Mouse (Mus musculus): ENCODE data around the gene 2510002D24Rik.
"Not testable (repeated sequence)": the region's sequence is repeated elsewhere in the genome, so short reads cannot be mapped to it uniquely, and the experiment has no call there.

Gene 2510002D24Rik

DNA sequence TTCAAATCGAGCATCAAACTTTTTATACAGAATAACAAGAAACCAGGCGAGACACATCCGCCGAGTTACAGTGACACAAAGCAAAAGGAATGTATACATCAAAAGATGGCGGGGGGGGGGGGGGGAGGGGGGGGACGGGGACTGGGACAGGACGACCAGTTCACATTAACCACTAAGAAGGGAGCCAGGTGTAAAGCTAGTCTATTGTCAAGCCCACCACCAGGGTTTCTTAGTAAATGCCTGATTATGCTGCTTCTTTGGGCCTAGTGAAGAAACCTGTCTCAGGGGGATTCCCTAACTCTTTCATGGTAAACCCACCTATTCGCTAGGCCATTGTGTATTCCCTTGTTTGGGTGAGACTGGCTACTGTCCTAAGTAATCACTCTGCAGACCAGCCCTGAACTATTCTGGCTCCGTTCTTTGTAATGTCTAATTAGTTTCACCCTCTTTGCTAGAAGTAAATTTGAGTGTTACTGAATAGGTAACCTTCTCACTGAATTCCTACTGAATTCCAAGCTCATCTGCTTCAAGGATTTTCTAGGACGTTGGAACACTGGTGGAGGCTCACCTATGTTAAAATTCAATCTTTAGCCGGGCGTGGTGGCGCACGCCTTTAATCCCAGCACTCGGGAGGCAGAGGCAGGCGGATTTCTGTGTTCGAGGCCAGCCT is 13.3 kb downstream of the 2510002D24Rik start:
- DNase-seq (ENCODE audit: low spot score in 2 of 2), result not testable (repeated sequence)

- peak in 1 of 2 experiments; percentile 58 for DNase-seq (ENCODE audit: low spot score in 2 of 2)
Measured at GRCm38 (mm10) chr16:18858551-18858950, 22.2 kb downstream of the 2510002D24Rik start.

GRCm38 (mm10) chr16:18860186-18860585 is 23.8 kb downstream of the 2510002D24Rik start:
- no peak for DNase-seq (ENCODE audit: low spot score in 2 of 2)

- not testable (repeated sequence) for DNase-seq (ENCODE audit: low spot score in 2 of 2)
Measured at GRCm38 (mm10) chr16:18870495-18870894, 34.1 kb downstream of the 2510002D24Rik start.

GRCm38 (mm10) chr16:18876091-18876441 is 39.7 kb downstream of the 2510002D24Rik start:
- no peak for DNase-seq (ENCODE audit: low spot score in 2 of 2)

DNA sequence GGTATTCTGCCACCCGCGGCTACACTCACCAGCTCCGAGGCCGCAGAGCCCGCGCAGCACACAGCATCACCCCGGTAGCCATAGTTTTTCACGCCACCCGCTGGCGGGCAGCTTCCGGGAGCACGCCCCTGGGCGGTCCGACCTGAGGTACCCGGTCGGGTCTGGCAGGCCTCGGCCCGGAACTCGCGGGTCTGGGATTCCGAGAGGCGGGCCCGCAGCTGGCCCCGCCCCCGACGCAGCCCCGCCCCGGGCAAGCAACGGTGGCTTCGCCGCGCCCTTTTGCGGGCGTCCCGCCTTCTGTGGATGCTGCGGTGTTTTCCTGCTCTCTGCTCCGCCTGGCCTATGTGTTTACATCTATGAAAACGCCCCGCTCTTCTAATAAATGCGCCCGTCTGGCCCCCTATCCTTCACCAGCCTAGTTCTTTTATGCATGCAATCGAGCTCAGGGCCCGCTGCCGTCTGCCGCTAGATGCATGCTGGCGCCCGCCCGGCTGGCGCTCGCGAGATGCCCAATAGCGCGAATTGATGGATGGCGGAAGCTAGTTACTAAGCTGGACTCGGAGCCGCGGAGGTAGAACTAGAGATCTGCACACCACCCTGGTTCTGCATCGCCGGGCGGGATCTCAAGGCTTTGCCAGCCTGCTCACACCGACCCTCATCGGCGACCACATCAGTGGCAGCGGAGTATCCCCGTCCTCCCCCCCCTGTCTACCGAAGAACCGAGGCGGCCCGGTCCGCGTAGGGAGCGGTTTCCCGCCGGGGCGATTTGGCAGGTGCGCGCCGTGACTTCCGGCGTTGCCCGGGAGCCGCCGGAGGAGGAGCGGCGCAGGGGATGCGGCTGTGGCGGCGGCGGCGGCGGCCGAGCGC is 40.3 kb downstream of the 2510002D24Rik start, which contains the start of the genes Mrpl40 and Hira:
Mrpl40 (minus strand) TSS at position 421 of the 867 bp plus-strand sequence.
Hira (plus strand) TSS at position 596 of the 867 bp plus-strand sequence.
- DNase-seq (ENCODE audit: low spot score in 2 of 2), result peak; percentile 93 to 96

- peak; percentile 49 to 51 for DNase-seq (ENCODE audit: low spot score in 2 of 2)
Measured at GRCm38 (mm10) chr16:18877386-18878090, 41.2 kb downstream of the 2510002D24Rik start.

- no peak for DNase-seq (ENCODE audit: low spot score in 2 of 2)
Measured at GRCm38 (mm10) chr16:18878091-18878720, 41.8 kb downstream of the 2510002D24Rik start.

GRCm38 (mm10) chr16:18884044-18884443 is 47.7 kb downstream of the 2510002D24Rik start:
- DNase-seq (ENCODE audit: low spot score in 2 of 2), result no peak
